Mouse (Mus musculus): ENCODE measurements around the gene Igfn1.

GRCm38 (mm10) chr1:136030201-136030600 lies 24.1 kb upstream of the Igfn1 start:
- TF ChIP-seq POLR2A (IDR thresholded peaks at IDR 0.05; ENCODE audit: insufficient read depth, low read length) (no peak), CTCF (IDR thresholded peaks at IDR 0.05; ENCODE audit: low read depth, low read length) (no peak), EP300 (IDR thresholded peaks at IDR 0.05; ENCODE audit: insufficient read depth, low read depth, low read length) (no peak)

All from ES-Bruce4 (cell line).